Mouse (Mus musculus): Measurements from ENCODE around the gene Rock2. TPM values are rescaled to one million over a fixed set of nuclear protein-coding genes. Genes with fewer than 3 reads are reported as not detected.
A peak's percentile ranks its signal among the peaks of the same experiment; 100 is the strongest.

Rock2 gene
- total RNA-seq, 2 experiments from 2014 or later = 129 to 140 TPM

DNA sequence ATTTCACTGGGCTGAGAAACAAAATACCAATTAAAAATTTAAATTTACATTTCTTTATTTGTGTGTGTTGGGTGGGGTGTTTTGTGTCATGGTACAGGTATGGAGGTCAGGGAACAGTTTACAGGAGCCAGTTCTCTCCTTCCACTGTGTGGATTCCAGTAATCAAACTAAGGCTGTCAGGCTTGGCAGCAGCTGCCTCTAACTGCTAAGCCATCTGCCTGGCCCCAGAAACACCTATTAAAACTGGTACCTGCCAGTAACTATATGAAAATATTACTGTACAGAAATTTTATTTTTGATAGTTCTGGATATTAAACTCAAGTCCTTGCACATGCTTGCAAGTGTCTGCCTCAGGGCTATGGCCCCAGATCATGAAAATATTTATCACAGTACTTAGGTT is 4.1 kb downstream of the Rock2 start:
- DNase-seq (ENCODE audit: low spot score in 2 of 2) = no peak

DNA sequence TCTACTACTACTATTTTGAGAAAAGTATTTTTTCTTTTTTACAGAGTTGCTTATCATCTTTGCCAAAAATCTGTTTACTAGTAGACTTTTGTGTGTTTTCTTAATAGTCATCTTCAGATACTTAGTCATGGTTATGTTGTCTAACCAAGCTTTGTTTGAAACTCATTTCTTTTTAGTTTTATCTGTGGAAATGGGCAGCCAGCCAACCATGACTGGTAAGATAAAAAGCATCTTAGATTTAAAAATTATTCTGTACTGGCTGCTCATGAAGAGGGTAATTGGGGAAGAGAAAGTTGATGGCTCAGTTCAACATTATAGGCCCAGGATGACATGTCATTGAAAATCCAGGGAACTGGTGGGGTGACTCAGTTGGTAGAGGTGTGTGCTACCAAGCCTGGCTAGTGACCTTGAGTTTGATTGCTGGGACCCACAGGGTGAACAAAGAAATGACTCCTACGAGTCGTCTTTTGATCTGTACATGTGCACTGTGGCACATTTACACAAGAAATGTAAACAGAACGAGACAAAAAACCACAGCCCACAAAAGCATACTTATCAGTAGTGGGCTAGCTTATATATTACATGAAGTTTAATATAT is 6.0 kb downstream of the Rock2 start:
- DNase-seq (ENCODE audit: low spot score in 2 of 2) = no peak

DNA sequence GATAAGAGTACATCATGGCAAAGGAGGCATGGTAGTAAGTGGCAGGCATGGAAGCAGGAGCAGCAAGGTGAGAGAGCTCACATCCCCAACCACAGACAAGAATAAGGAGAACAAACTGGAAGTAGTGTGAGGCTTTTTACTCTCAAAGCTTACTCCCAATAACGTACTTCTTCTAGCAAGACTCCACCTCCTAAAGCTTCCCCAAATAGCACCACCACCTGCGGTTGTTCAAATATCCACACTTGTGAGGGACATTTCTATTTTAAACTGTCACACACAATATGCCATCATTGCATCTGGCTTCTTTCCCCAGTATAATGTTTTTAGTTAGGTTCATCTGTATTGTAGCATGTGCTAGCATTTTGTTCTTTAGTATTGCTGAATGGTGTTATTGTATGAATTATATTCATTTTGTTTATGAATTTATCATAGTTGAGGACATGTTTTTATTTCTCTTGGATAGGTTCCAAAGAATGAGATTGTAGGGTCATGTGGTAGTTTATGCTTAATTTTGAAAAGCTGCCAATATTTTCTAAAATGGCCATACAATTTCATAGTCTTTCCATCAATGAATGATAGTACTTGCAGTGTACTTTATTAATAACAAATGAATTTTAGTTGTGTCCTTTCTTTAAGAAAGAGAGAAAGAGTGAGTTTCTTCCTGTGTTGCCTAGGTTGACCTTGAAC is 9.4 kb downstream of the Rock2 start:
- peak in 1 of 2 experiments; percentile 53 for DNase-seq (ENCODE audit: low spot score in 2 of 2)

DNA sequence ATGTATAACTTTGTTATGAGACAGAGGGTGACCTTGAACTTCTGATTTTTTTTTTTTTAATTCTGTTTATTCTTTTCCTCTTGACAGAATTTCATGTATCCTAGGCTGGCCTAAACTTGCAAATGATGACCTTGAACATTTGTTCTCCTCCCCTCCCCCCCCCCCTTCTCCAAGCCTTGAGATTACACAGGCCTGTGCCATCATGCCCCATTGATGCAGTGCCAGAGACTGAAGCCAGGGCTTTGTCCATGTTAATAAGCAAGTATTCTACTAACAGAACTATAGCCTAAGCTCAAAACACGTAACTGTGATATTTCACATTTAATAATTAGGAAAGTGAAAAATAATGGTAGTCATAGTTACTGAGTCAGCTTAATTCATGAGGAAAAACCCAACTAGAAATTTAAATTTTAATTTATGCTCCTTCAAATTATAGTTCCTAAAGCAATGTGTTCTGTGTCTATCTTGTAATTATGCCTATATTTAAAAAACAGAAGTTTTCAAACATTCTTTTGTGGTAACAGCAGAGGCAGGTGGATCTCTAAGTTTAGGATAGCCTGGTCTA is 12.7 kb downstream of the Rock2 start:
- no peak for DNase-seq (ENCODE audit: low spot score in 2 of 2)

DNA sequence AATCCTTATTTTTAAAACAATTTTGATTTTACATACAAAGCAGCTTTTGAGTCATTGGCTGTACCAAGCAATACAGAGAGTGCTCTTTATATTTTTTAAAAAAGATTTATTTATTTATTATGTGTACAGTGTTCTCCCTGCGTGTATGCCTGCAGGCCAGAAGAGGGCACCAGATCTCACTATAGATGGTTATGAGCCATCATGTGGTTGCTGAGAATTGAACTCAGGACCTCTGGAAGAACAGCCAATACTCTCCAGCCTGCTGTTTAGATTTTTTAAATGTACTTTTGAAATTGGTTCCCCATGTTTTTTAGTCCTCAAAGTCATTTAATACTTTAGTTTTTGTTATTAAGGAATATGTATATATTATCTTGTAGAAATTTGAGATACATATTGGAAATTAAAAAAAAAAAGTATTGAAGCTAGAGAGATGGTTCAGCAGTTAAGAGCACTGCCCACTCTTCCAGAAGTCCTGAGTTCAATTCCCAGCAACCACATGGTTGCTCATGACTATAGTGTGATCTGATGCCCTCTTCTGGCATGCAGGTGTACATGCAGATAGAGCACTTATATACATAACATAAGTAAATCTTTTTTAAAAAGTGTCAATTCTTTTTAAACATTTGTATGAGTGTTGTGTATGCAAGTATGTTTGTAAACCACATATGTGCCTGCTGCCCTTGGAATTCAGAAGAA is 13.4 kb downstream of the Rock2 start:
- no peak for DNase-seq (ENCODE audit: low spot score in 2 of 2)

DNA sequence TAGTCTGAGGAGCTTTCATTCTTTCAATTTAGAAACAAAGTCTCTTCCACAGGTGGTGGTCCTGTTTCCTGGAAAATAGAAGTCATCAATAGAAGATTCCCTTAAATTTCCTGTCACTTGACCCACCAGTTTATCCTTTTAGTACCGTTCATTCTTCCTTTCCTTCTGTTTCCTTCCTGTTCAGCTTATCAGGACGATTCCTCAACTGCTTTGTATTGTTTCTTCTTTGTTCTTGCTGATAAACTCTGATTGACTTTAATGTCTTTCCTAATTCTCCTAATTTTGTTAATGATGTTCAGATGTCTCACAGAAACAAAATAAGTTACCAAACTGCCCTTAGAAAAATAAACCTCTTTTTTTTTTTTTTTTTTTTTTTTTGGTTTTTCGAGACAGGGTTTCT is 16.8 kb downstream of the Rock2 start:
- no peak for DNase-seq (ENCODE audit: low spot score in 2 of 2)

DNA sequence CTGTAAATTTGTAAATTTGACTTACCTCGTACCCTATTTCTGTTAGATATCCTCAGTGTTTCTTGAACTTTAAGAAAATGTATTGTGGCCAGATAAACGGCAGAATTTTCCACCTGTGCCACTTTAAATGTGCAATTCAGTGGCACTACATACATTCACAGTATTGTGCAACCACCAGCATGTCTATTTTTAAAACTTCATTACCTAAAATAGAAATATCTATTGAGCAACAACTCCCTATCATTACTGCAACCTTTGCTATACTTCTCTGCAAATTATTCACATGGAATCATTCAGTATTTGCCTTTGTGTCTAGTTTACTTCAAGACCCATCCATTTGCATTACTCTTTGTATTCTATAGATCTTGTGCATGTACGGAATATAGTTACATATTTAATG is 17.9 kb downstream of the Rock2 start:
- DNase-seq (ENCODE audit: low spot score in 2 of 2) = no peak

DNA sequence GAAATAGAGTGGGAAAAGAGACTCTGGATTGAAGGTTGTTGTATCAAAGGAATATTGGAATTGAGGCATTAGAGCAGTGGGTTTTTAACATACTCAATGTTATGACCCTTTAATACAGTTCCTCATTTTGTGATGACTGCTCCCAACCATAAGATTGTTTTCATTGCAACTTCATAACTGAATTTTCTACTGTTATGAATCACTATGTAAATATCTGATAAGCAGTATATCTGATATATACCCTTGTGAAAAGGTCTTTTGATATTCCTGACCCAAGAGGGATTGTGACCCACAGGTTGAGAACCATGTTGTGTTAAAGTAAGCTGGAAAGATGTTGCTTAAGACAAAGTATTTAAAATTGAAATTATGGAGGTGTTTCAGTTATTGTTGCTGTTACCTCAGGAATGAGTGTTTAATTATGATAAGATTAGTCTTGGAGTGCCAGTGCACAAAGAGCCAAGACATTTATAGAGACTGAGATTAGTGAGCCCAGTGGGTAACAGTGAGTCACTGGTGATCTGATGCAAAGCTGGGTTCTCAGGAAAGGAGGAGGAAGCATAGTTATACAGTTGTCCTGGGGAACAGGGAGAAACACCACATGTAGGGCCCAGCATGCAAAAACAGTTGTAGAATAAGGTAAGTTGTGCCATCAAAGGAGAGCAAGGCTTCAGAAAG is 25.6 kb downstream of the Rock2 start:
- DNase-seq (ENCODE audit: low spot score in 2 of 2) = no peak

DNA sequence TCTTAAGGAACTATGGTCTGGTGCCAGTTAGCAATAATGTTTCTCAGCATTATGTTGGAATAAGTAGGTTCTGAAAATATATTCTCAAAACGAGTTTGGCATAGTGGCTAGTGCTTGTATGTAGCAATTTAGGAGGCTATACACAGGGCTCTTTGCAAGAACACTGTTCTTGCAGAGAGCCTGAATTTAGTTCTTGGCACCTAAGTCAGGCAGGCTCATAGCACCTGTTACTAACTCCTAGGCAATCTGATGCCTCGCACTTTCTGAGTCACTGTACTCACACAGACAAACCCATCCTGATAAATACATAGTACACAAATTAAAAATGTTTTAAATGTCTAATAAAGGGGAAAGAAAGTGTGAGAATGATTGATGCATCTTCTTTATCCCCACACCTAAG is 33.2 kb downstream of the Rock2 start:
- DNase-seq (ENCODE audit: low spot score in 2 of 2) = peak in 1 of 2 experiments; percentile 30

DNA sequence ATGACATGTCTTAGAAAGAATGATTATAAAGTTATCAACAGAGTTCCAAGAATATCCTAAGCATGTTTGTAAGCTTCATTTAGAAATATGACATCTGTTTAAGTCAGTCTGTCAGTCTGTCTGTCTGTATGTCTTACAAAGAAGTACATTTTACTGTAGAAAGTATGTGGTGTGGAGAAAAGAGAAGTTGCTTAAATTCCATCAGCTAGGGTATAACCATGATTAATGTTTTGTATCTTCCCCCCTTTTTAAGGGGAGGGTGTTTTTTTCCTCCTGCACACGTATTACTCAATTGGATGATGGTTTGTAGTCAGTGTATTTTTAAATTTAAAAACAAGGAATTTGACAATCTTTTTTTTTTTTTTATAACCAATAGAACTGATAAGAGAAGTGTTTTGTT is 39.7 kb downstream of the Rock2 start:
- no peak for DNase-seq (ENCODE audit: low spot score in 2 of 2)

DNA sequence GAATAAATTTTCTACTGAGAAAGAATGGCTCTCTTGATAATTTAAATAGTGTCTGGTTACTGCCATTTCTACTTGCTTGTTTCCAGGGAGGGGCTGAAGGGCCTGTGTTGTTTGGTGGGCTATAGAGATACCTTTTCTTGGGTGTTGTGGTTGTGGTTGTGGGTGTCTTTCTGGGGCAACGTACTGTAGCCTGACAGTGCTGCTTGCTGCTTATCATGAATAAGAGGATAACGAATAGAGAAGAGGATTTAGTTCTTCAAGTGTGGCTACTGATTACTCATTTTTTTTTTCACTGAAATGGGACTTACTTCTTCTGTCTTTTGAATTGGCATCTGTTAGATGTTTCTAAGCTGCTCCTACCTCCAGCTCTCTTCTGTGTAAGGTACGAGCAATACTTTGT is 47.3 kb downstream of the Rock2 start:
- no peak for DNase-seq (ENCODE audit: low spot score in 2 of 2)

DNA sequence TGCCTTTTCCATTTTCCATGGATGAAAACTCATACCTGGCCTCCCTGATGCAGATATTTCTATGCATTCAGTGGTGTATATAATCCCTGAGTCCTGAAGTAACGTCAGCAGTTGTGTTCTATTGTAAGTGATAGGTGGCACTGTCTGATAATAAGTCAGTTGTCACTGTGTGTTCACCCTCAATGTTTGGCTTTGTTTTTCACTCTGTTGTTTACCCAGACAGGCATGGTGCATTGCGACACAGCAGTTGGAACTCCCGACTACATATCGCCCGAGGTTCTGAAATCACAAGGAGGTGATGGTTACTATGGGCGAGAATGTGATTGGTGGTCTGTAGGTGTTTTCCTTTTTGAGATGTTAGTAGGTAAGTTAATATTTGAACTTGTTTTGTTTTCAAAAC is 53.5 kb downstream of the Rock2 start:
- no peak for DNase-seq (ENCODE audit: low spot score in 2 of 2)

DNA sequence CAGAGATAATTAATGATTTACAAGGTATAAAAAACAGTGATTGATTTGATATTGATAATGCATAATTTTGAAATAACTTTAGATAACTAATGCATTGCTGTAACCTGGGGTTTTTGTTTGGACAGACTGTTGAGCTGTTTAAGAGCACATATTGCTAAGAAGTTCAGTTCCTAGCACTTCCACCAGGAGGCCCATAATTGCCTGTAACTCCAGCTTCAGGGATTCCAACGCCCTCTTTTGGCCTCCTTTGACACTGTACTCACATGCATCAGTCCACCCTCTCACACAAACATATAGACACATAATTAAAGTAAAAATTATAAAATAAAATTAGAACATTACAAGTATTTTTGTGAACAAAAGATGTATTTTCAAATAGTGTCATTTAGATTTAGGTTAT is 64.2 kb downstream of the Rock2 start:
- DNase-seq (ENCODE audit: low spot score in 2 of 2) = no peak

DNA sequence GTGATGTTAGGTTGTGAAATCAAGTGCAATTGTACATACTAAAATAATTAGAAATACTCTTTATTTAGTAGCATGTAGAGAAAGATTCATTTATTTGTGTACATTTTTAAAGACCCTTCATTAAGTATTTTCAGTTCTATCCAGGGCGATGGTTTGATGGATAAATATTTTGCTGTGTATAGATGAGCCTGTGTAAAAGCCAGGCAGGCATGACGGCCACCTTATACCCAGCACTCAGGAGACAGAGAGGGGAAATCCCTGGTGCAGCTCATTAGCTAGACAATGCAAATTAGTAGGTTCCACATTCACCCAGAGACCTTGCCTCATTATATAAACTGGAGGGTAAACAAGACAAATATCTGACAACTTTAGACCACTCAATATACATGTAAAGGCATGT is 68.7 kb downstream of the Rock2 start:
- DNase-seq (ENCODE audit: low spot score in 2 of 2) = no peak

DNA sequence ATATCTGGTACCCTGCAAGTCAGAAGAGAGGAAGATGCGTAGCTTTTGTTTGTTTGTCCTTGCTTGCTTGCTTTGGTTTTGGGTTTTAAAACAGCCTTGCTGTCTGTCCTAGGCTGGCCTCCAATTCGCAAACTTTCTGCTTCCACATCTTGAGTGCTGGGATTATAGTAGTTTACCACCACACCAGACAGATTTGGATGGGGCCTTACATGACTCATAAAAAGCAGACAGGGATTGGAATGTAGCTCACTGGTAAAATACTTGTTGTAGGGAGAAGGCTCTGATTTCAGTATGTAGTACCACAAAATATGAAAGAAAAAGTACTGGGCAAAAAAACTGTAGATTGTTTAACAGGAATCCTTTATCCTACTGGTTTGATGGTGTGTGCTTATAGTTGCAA is 72.1 kb downstream of the Rock2 start:
- no peak for DNase-seq (ENCODE audit: low spot score in 2 of 2)

DNA sequence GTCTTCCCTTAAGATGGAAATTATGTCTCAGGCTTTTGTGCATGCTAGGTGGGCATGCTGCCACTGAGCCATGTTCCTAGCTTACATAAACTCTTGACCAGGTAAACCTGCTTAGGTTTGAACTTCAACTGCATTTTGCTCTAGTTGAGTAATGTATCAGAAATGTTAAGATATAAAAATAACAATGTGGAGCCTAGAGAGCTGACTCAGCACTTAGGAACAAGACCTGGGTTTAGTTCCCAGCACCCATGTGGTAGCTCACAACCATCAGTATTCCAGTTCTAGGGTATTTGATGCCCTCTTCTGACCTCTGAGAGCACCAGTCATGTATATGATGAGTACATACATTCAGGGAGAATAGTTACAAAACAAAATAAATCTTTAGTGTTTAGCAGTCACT is 82.4 kb downstream of the Rock2 start:
- no peak for DNase-seq (ENCODE audit: low spot score in 2 of 2)

DNA sequence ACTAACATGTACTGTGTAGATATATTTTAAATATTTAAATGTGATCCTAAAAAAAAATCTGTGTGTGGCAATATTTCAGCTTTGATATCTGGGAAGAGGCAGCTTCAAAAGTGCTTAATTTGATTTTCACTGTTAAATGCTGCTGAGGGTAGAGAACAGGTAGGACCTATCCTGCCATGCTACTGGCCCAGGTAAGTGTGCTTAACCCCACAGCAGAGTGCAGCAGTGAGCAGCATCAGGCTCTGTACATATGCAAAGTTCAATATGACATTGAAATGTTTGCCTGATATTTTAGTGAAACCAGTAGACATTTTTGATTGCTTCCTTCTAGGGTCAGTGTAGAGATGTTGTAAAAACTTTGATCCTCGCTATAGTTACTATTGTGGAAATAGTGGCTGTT is 91.1 kb downstream of the Rock2 start:
- DNase-seq (ENCODE audit: low spot score in 2 of 2) = no peak

DNA sequence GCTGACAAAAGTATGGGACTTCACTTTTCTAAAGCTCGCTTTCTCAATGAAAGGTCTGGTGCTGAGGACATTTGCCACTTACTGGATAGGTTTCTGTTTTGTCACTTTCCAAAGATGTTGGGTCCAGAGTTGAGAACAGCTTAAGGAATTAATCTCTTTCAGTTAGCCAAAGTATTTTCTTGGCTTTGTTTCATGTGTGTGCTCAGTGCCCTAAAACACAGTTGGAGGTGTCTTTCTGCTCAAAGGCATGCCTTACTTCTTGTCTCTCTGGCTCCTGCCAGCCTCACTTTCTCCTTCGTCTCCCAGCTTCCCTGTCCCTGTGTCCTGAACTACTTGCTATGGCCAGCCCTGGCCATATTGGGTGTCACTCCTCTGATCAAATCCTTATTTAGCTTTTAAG is 96.7 kb downstream of the Rock2 start:
- DNase-seq (ENCODE audit: low spot score in 2 of 2) = no peak

DNA sequence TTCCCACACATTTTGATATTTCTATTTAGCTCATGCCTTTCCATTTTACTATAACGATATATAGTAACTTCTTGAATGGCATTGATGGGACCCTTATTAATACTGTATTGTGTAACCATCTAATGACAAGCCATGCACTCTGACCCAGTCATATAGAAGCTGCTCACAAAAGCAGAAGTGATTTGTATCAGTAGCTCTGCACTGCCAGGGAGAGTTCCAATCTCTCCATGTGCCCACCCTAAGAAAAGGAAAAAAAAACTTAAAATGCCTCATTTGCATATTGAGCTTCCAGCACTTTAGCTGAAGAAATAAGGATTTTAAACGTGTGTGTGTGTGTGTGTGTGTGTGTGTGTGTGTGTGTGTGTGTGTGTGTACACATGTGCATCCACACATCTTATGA is 97.7 kb downstream of the Rock2 start:
- no peak for DNase-seq (ENCODE audit: low spot score in 2 of 2)

DNA sequence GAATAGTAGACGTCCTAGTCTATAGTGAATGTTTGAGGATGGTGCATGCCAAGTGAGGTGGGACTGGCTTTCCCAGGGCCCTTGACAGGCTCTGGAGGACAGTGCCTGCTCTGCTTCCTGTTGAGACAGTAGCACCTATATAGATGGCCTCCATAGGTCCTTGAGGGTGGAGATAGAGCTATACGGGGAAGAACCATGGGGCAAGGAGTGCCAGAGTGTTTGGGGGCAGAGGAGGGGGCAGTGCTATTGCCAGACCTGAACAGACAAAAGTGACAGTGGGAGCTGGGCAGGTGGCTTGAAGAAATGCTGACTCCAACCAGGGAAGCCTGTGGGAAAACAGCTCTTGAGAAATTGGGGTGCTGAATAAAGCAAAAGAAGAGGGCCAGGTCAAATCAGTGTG is 99.6 kb downstream of the Rock2 start:
- no peak for DNase-seq (ENCODE audit: low spot score in 2 of 2)

DNA sequence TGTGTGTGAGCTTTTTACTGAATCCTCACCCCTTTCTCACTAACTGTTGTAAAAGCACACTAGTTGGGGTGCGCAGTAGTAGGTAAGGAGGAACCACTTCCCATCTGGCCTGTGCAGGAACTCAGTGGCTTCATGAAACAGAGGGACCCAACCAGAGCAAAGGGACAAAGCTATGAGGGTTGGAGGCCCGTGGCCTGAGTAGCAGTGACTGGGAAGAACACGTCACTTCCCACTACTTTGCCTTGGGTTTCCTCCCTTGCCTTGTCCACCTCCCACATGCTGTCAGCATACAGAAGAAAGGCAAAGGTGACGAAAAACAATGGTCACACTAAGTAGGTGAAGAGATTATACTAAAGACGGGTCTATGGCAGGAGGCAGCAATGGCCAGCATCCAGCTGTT is 101.6 kb downstream of the Rock2 start:
- no peak for DNase-seq (ENCODE audit: low spot score in 2 of 2)

DNA sequence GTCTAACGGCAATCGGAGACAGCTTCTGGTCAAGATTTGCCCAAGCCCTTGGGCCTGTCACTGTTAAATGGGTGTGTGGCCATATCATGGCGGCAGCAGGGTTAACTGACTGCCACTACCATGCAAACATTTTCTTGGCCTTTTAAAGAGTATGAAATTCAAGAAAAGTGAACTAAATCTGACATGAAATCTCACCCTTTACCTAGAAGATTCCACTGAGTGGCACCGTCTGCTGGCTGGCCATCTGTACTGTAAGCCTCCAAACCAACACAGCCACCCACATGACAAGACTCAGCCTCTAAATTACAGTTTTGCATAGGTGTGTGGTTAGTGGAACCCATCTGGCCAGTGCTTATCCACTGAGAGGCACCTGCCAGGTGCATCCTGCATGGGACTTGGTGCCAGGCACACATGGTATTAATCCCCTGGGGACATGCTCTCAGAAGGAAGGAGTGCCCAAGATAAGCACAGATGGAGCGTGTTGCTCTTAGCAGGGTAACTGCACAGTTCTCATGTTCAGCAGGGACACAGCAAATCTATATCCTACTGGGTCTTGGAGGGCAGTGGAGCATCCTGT is 102.3 kb downstream of the Rock2 start:
- DNase-seq (ENCODE audit: low spot score in 2 of 2) = peak in 1 of 2 experiments; percentile 23

All from layer of hippocampus, adult 18-20 months (tissue).